Mouse (Mus musculus): ENCODE measurements around the gene Get4.

DNA sequence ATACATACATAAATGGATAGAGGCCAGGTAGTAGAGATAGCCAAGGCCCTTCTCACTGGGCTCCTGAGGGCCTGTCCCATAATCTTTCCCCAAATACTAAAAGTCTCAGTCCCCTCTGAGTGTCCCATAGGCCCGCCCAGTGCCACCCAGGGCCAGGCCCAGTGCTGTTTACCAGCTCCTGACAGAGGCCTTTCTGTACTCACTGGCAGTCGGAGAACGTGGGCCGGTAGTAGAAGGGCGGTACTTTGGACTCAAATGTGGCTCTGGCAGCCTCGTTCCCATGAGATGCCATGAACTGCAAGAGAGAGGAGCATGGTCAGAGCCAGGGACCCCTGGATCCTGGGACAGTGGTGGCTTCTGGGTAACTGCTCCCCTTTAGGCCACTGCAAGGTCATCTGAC, 50.0 kb downstream of the Get4 start:
- TF ChIP-seq POLR2A (IDR thresholded peaks at IDR 0.05; ENCODE audit: borderline replicate concordance, low read depth, low read length), result no peak
- no peak for TF ChIP-seq CTCF (IDR thresholded peaks at IDR 0.05; ENCODE audit: low read depth, low read length)
